Mouse (Mus musculus) cerebellum, adult 11-12 months (tissue): ENCODE measurements around the gene Jmjd1c.
A peak's percentile ranks its signal among the peaks of the same experiment; 100 is the strongest.

ENCODE experiments used
- DNase-seq: peaks from one replicate; pipeline ENCODE4 v3.0.0; 2022

Jmjd1c gene

DNA sequence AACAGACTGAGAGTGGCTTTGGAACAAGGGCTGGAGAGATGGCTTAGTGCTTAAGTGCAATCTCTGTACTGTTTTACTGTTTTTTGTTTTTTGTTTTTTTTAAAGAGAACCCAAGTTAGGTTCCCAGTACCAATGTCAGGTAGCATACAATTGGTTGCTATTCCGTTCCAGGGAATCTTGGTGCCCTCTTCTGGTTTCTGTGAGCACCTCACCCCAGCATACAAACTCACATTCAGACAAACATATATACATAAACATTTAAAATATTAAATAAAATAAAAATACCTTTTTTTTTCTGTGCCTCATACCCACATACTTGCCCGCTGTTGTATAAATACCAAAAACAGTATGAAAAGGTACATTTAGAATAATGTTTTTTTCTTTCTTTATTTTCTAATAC is 38.4 kb downstream of the Jmjd1c start:
- no peak for DNase-seq

DNA sequence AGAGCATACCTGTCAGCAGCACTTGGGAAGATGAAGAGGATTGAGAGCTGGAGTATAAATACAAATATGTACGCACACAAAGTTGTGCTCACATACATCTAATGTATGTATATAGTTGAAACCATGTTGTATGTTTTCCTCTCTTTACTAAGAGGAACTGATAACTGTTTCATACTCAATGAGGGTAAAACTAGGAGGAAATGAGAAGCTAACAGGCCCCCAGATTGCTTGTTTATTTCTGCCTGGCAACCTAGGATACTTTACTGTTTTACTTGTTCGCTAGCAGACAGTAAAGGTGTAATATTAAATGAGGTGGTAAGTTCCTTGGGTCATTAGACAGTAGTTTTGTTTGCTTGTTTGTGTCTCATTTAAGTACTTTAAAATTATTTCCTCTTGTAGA is 41.5 kb downstream of the Jmjd1c start:
- no peak for DNase-seq

DNA sequence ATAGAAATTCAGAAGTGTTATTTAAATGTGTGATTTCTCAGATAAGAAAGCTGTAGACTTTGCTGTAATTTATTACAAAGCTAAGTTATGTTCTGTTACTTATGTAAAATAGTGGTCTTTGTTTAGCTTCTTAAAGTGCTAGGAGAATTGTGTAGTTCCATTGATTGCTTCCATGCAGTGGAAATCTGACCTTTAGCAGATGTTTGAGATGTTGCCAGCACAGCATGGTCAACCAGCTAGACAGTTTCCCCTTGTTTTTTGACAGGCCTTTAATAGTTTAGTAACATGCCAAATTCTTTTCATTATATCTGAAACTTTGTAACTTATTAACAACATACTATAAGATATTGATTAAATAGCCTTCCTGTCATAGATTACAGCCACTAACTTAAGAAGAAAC is 47.7 kb downstream of the Jmjd1c start:
- no peak for DNase-seq

- no peak for DNase-seq
Observed at GRCm38 (mm10) chr10:67144269-67144668, 48.3 kb downstream of the Jmjd1c start.

- DNase-seq = no peak
Observed at GRCm38 (mm10) chr10:67145623-67146022, 49.7 kb downstream of the Jmjd1c start.

- DNase-seq = no peak
Observed at GRCm38 (mm10) chr10:67151766-67152165, 55.8 kb downstream of the Jmjd1c start.

- DNase-seq = no peak
Observed at GRCm38 (mm10) chr10:67154647-67155046, 58.7 kb downstream of the Jmjd1c start.

DNA sequence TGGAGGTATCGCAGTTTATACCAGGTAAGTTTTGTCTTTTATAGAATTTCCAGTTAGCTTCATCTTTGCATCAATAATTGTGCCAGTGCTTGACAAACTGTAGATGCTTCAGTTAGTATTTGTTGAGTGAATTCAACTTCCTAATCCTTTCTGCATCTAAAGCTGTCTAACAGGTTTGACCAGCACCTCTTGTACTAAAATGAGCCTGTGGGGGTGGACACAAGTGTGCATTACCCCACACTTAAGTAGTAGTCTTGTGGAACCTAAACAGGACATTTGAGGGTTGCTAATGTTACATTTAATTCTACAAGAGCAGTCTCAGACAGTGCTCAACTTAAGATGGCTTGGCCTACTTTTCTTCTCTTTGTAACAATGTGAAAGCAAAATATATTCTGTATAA is 78.1 kb downstream of the Jmjd1c start:
- no peak for DNase-seq

DNA sequence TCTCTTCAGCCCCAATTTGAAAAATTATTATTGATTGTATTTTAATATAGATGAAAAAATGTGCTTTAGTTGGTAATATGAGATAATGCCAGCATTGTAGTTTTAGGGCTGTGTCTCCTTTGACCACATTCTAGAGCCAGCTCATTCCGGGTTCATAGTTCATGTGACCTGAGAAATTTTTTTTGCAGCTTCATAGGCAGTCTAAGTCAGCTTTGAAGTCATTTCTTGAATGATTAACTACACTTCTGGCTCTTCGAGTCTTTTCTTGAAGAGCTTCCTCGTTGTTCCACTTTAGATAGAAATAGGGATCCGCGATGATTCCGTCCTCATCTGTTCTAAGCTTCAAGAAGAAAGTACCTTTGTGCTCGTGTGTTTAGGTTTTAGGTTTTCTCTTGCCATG is 80.1 kb downstream of the Jmjd1c start:
- DNase-seq = no peak

DNA sequence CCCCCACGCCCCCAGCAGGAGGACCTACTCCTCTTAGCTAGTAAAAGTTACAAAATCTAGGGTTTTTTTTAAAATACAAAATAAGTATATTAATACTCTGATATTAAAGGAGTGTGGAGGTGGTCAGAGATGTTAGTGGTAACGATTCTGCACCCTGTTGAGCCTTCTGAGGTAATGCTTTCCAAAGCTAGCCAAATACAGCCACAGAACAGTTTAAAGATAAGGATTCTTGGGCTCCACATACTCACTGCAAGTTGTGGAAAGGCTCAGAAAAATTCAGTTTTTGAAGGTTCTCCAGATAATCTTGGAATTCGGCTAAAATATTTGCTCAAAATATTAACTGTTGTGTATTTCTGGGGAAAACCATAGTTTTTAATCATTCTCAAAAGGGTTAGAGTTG is 81.0 kb downstream of the Jmjd1c start:
- DNase-seq = no peak

DNA sequence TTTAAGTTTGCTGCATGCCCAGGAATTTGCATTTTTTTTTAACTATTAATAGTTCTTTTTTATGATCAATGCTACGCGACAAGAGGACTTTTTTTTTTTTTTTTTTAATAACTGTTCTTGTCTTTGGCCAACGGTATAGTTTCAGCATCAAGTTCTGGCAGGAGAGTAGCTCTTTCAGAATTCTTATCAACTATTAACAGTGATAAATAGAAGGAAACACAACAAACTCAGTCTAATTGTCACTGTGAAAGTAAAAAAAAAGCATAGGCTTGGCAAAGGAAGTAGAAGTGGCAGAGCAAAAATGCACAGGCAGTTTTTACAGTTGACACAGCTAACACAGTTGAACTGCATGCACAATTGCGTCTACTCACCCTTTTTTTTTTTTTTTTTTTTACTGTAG is 81.5 kb downstream of the Jmjd1c start:
- no peak for DNase-seq

DNA sequence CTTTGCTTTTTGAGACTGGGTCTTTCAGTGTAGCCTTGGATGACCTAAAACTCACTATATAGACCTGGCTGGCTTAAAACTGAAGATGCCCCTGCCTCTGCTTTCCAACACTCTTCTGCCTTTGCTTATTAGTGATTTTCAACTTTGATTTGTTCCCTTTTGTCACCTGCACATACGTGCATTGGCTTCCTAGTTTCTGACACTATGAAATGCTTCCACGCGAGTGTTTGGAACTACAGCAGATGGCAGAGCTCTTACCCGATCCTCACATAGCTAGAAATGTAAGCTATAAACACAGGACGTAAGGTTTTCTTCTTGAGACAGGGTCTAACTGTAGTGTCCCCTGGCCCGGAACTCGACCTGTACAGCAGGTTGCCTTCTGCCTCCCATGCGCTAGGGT is 84.1 kb downstream of the Jmjd1c start:
- DNase-seq = no peak

DNA sequence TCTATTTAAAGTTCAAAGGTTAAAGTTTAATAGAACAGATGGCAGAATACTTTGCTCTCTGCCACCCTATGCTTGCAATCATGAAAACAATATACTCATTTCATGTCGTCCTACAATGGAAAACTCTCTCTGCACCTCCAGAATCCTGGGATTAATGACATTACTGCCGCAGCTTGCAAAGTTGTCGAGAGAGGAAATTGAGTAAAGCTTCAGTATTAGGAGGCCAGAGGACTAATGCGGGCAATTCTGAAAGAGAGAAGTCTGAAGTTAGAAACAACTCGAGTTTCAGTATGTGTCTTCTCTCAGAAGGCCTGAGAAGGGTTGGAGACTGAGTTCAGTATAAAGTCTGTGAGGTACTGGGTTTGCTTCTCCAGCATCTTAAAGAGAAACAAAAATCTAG is 84.9 kb downstream of the Jmjd1c start:
- DNase-seq = no peak

DNA sequence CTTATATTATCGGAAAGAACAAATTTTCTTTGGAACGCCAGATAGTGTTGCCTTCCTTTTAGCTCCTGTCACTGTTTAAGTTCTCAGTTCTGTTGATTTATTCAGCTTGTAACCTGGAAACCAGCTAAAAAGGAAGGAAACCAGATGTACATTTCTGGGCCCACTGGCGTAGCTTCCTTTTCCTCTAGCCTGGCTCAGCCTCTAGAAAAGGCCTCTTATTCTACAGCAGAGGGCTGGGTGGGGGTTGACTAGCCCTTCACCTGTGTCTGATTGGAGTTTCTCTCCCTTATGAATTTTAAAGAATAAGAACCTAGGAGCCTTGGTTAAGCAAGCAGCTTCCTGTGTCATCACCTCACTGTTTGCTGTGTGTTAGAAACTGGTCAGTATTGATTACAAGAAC is 86.7 kb downstream of the Jmjd1c start:
- DNase-seq = no peak

- no peak for DNase-seq
Observed at GRCm38 (mm10) chr10:67183086-67183485, 87.2 kb downstream of the Jmjd1c start.

DNA sequence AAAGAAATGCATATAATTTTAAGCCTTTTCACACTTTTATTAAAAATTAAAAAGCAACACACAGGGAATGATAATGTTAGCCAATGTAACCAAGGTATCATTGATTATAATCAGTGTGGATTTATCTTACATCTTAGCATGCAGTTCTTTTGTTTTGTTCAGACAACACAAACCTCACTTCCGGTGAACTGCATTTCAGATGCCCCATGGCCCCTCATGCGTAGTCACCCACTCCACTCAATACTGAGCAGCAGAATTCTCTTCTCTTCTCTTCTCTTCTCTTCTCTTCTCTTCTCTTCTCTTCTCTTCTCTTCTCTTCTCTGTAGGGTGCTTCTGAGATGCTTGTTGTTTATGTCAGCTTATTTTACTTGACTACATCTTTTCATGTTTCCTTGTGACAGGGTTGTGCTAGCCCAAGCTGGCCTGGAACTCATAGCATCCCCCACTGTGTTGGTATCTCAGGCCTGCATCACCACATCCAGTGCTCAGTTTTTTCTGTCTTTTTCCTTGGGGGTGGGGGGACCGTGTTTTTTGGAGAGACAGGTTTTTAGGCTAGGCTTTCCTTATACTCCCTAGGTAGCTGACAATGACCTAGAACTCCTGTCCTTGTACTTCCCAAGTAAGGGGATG is 88.6 kb downstream of the Jmjd1c start:
- DNase-seq = no peak

DNA sequence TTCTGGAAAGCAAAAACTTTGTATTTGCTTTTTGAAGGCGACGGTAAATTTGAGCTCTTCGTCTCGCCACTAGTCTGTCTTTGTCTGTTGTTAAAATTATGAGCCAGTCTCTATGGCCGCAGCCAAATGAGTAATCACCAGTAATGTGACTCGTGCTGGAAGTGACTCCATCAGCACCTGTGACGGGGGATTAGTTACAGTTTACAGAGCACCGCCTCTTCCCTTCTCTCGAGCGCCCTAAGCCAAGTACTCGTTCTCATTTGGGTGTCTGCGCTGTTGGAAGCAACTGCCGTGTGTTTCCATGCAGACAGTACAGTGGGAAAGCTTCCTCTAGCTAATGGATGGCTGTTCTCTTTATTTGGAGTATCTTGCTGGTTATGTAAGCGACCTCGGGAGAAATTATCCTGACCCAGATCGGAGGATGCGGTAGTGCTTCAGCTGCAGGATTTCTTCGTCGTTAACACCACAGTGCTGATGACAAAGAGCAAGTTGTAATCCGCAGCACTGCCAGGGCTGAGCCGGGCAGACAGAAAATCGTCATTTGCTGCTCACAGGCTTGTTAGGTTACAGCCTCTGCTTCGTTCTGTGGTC is 89.7 kb downstream of the Jmjd1c start:
- peak; percentile 85 for DNase-seq

- DNase-seq = no peak
Observed at GRCm38 (mm10) chr10:67186489-67186888, 90.6 kb downstream of the Jmjd1c start.

DNA sequence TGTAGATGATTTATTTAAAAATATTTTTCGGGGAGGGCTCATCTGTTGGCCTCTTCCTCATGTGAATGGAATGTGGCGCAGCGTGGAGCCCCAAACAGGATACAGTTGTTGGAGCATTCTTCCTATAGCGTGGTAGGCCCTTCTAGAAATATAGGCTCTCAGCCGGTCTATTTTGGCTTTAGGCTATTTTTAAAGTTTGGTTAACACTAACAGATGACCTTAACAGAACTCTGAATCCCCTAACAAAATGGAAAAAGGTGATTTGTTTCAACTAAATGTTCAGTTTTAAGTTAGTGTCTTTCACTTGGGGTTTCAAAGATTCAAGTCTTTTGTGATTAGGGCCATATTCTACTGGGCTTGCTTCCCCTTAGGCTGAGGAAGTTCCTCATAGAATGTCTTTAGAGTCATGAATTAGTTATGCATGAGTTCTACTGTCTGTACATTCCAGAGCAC is 91.1 kb downstream of the Jmjd1c start:
- no peak for DNase-seq

DNA sequence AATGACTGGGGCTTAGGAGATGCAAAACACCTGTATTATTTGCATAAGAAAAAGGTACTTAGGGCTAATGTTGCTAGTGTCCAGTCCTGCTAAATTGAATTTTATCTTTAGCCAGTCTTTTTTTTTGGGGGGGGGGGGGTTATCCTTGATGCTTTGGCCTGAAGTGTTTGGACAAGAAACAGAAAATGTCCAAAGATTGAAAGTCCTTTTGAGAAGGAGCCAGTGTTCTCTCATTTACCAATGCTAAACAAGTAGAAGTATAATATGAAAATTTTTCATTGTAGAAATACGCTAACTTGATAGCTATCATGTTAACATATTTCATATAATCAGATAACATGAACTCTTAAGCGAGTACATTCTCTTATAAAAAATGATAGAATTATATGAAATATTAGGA is 92.0 kb downstream of the Jmjd1c start:
- no peak for DNase-seq

- no peak for DNase-seq
Observed at GRCm38 (mm10) chr10:67189057-67189456, 93.1 kb downstream of the Jmjd1c start.

DNA sequence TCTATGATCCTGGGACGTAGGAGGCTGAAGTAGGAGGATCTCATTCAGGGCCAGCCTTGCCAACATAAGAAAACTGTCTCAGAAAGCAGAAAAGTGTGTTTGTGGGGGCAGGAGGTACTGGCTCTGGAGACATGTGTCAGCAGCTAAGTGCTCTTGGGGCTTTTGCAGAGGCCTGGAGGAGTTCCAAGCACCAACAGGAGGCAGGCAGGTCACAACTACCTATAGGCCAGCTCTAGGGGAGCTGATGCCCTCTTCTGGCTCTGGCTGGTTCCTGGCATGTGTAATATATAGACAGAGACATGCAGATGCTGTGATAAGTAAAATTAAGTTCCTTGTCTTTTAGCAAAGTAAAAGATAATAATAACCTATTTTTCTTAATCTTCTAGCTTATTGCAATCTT is 94.3 kb downstream of the Jmjd1c start:
- DNase-seq = peak; percentile 71

DNA sequence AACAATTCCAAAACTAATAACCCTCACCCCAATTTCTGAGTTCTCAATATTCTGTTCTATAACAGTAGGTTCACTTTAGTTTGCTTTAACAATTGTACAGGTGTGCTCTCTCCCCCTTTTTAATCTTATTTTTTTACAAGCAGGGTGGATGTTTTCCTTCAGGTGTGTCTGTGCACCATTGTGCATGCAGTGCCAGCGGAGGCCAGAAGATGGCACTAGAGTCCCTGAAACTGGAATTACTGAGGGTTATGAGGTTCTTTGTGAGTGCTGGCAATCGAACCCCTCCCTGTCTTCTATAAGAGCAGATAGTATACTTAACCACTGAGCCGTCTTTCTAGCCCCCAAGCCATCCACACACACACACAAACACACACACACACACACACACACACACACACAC is 96.4 kb downstream of the Jmjd1c start:
- no peak for DNase-seq

- no peak for DNase-seq
Observed at GRCm38 (mm10) chr10:67193003-67193652, 97.2 kb downstream of the Jmjd1c start.

- DNase-seq = no peak
Observed at GRCm38 (mm10) chr10:67194046-67194445, 98.1 kb downstream of the Jmjd1c start.
